Mouse (Mus musculus) megakaryocyte, embryonic 14.5 days (primary cell): ENCODE results near the gene Tmsb15l. TPM values are rescaled to one million over a fixed set of nuclear protein-coding genes. Genes with fewer than 3 reads are reported as not detected.

ENCODE experiments used
- H3K27me3 ChIP-seq: replicated peaks from 2 replicates; pipeline ENCODE3; 2012; ENCODE audit warnings: inconsistent platforms
- H3K36me3 ChIP-seq: replicated peaks from 2 replicates; pipeline ENCODE3; 2012; ENCODE audit warnings: low read length, inconsistent platforms, mixed read lengths
- H3K4me1 ChIP-seq: 2 replicates; pipeline ENCODE4 v1.6.1; 2012; ENCODE audit warnings: inconsistent platforms
- H3K4me3 ChIP-seq: replicated peaks from 2 replicates; pipeline ENCODE3; 2012; ENCODE audit warnings: moderate library complexity, mild to moderate bottlenecking, inconsistent platforms
- H3K9me3 ChIP-seq: 2 replicates; pipeline ENCODE4 v1.6.1; 2012; ENCODE audit warnings: inconsistent platforms
- FLI1 ChIP-seq: IDR thresholded peaks from 2 replicates; pipeline ENCODE4 v1.6.1; 2012; ENCODE audit warnings: low read length, inconsistent platforms, mixed read lengths
- GATA1 ChIP-seq: IDR thresholded peaks from 3 replicates; pipeline ENCODE4 v1.6.1; 2012; ENCODE audit warnings: mixed read lengths, low read length, inconsistent platforms, borderline replicate concordance
- polyA plus RNA-seq: library from polyadenylated mRNA; stranded (reverse); fragments of >175 nt; gene quantifications from 2 replicates; pipeline ENCODE4 v1.2.3, GENCODE M21; 2012; ENCODE audit warnings: low replicate concordance; ENCODE audit not compliant: insufficient read depth

Tmsb15l gene
- polyA plus RNA-seq, result not detected in 2 replicates

DNA sequence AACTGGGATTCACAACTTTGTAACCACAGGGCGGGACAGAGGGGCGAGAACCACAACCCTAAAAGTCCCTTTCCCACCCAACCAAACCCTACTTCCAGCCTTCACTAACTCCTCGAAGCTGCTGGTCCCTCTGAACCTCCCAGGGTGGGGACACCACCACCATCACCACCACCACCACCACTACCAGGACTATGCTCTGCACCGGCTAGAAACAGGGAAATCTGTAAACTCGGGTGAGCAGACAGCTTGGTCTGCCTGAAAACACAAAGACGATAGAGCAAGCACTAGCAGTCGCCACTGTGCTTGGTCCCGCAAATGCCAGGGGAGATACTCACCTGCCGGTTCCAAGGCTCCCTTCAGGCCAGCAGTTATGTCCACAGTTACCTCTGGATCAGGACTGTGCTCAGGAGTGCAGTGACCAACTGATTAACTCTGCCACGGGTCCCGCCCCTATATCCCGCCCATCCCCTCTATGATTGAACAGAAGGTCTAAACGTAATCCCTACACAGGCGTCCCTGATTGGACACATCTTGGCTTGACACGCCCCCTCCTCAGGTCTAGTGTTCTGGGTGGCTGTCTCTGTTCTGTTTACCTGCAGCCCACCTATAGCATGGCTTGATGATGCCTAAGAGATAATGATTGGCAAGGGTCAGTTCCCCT, at the start of gene Tmsb15l, which contains the start of gene Tmsb15b1:
Tmsb15l (minus strand) TSS at position 446 of the 661 bp plus-strand sequence.
Tmsb15b1 (minus strand) TSS at position 451 of the 661 bp plus-strand sequence.
- no peaks in the 10 kb centered on the region for H3K36me3 ChIP-seq
- H3K4me1 ChIP-seq, result no peaks in the 10 kb centered on the region
- peaks cover 3% of the 10 kb centered on the region for H3K27me3 ChIP-seq
- no peaks in the 10 kb centered on the region for H3K9me3 ChIP-seq
- H3K4me3 ChIP-seq, result peak within 1 kb of the TSS; percentile 67
- TF ChIP-seq FLI1 (no peak), GATA1 (no peak)

DNA sequence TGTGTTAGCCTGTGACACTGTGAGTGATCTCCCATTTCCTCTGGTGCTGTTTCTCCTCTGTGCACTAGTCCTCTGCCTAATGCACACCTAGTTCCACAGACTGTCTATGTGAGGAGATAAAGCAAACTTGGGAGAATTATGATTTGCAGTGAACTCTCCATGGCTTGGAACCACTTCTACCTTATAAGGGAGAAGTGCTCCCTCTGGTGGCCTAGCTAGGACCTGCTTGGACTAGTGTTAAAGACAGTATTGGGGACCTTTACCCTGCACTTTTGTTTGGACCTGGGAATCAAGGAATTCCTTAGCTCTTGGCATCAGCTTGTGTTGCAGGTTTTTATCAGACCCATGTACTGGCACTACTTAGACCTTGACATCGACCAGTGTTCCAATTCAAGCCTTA, 42.6 kb upstream of the Tmsb15l start:
- Histone ChIP-seq H3K4me3 (no peak overlapping the region), H3K9me3 (no peaks in the 10 kb centered on the region), H3K27me3 (peaks cover 2% of the 10 kb centered on the region), H3K36me3 (peaks cover 22% of the 10 kb centered on the region), H3K4me1 (no peaks in the 10 kb centered on the region)
- no peak for TF ChIP-seq GATA1
- no peak for TF ChIP-seq FLI1

DNA sequence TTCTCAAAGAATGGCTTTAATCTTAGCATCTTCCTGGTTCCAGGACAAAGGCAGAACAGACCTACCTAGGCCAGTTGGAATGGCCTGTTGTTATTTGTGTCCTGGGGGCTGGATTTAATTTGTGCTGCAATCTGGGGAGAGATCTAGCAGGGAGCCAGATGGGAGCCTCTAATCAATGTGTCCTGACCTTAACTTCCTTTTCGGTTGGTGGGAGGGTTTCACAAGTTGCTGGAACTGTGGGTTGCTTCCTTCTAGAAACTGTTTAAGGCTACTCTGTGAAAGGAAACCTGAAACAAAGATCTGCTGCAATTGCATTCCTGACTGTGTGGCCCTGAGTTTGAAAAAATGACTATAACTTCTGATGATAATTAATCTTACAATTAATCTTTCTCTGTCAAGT, 41.0 kb upstream of the Tmsb15l start:
- Histone ChIP-seq H3K4me1 (no peaks in the 10 kb centered on the region), H3K9me3 (no peaks in the 10 kb centered on the region), H3K27me3 (peaks cover 2% of the 10 kb centered on the region), H3K4me3 (no peak overlapping the region), H3K36me3 (peaks cover 33% of the 10 kb centered on the region)
- TF ChIP-seq GATA1 (no peak), FLI1 (no peak)

DNA sequence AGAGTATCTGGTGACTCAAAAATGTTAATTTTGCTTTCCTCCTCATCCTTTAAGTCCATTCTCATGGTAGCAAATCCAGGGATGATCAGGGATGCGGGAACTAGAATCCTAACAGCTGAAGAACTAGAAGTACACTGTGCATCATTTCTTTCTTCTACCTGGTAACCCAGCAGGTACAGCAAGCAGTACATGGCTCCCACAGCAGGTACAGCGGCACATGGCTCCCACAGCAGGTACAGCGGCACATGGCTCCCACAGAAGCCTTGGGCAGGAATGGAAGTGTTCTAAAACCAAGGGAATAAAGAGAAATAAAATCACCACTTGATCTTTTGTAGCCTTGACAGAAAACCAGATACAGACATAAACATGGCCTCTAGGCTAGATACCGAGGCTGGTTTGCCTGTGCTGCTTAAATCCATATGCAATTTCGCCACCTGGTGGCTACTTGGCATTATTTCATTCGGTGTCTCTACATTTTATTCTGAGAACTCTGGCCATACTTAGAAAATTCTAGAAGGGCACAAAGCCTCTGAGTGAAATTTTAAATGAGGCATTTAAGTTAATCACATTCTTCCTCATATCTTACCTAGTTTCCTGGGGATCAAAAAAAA, 38.5 kb upstream of the Tmsb15l start:
- Histone ChIP-seq H3K4me3 (no peak overlapping the region), H3K4me1 (no peaks in the 10 kb centered on the region), H3K9me3 (no peaks in the 10 kb centered on the region), H3K36me3 (peaks cover 50% of the 10 kb centered on the region), H3K27me3 (no peaks in the 10 kb centered on the region)
- no peak for TF ChIP-seq GATA1
- TF ChIP-seq FLI1, result no peak

DNA sequence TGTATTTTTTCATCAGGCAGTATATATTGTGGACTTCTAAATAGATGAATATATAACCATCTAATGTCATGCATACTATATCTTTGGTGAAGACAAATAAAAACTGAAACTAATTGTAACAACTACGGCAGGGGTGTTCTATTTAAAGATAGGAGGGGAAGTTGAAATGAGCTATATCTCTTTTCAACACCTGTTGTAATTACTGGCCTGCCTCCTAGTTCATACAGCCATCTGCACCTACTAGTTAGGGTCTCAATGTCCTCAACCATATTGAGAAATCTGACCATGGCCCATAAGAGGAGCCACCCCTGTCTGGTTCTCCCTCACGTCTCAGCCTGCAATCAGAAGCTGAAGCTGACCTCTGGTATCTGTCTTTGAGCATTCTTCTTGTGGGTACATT, 19.6 kb upstream of the Tmsb15l start:
- no peaks in the 10 kb centered on the region for H3K9me3 ChIP-seq
- peaks cover 21% of the 10 kb centered on the region for H3K27me3 ChIP-seq
- H3K36me3 ChIP-seq, result peaks cover 11% of the 10 kb centered on the region
- no peak for TF ChIP-seq FLI1
- no peak overlapping the region for H3K4me3 ChIP-seq
- peaks cover 15% of the 10 kb centered on the region for H3K4me1 ChIP-seq

DNA sequence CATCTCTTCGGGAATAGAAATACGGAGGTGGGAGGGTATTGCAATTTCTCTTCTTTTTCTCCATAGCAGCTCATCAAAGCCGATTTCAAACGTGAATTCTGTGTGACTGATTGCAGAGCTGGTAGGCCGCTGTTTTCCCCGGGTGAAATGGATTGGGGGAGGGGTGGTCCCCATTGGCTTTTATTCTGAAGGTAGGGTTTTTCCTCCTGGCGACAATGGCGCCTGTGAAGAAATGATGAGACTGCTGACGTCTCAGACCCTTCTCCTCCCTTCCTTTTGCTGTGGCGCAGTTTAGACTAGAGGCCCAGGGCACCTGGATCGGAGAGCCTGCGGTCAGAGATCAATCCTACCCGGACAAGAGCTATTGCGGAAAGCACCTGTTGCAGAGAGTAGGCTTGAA, 17.0 kb upstream of the Tmsb15l start:
- Histone ChIP-seq H3K4me3 (no peak overlapping the region), H3K27me3 (peaks cover 24% of the 10 kb centered on the region), H3K4me1 (peaks cover 15% of the 10 kb centered on the region), H3K9me3 (no peaks in the 10 kb centered on the region), H3K36me3 (peaks cover 1% of the 10 kb centered on the region)
- TF ChIP-seq FLI1, result no peak
- TF ChIP-seq GATA1, result no peak

DNA sequence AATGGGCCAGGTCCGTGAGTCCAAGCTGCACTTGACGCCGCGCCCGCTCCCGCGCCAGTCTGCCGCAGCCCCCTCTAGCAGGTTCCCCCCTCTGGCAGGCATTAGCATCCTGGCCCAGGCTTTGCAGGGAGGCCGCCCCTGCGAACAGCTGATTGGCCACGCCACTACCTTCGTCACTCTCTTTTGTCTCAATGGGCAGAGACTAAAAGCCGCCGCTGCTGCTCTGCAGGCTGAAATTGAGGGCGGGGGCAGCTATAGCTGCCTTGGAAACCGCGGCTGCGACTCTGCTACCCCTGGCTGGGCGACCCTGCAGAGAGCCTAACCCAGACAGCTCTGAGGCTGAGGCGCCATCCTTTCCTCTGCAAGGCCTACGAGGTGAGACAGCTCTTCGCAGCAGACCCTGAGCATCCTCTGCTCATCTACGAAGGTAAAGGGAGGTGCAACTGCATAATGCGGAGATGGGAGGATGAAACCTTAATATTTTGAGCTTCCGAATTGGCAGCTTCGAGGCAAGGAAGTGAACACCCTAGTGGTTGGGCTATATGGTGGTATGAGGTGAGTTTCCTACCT, 16.4 kb upstream of the Tmsb15l start, which contains the start of gene Zcchc18:
Zcchc18 (plus strand) TSS at position 178 of the 570 bp plus-strand sequence.
- peak within 1 kb of the TSS; percentile 86 for H3K4me3 ChIP-seq

DNA sequence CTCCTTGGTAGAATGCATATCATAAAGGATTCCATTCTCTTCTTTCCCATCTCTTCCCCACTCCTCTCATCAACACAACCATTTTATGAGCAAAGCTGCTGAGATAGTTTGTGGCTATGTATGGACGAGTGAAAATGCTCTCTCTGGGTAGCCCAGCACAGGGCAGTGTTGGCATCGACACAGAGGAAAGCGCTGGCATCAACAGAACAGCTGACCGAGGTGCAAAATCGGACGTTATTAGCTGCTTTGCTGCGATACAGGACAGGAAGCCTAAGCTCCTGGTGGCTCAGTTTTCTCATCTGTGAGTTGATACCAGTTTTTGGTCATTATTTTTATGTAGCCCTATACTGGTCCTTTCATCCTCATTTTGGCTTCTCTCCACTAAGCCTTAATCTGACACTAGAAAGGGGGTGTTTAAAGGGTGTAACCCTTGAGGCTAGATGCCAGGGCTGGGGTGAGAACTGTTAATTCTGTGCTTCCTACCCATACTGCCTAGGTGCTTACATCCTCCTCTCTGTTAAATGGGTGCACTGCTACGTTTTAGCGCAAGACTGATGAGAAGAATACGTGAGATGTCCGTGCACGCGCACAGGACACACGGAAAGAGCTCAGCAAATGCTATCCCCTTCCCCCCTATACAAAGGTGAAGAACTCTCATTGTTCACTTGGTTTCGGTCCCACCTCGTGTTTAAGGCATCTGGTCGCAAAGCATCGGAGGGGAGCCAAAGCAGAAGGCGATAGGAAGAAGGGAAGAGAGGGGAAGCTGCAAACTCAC, 15.7 kb upstream of the Tmsb15l start:
- TF ChIP-seq FLI1 (no peak), GATA1 (no peak)
- H3K4me3 ChIP-seq, result peak overlapping the region; percentile 86

More for the DNA sequence above, 16.4 kb upstream of the Tmsb15l start, which contains the start of gene Zcchc18:
- Histone ChIP-seq H3K4me1 (peaks cover 15% of the 10 kb centered on the region), H3K27me3 (peaks cover 24% of the 10 kb centered on the region), H3K36me3 (no peaks in the 10 kb centered on the region), H3K9me3 (no peaks in the 10 kb centered on the region)
- TF ChIP-seq GATA1, result no peak
- no peak for TF ChIP-seq FLI1

DNA sequence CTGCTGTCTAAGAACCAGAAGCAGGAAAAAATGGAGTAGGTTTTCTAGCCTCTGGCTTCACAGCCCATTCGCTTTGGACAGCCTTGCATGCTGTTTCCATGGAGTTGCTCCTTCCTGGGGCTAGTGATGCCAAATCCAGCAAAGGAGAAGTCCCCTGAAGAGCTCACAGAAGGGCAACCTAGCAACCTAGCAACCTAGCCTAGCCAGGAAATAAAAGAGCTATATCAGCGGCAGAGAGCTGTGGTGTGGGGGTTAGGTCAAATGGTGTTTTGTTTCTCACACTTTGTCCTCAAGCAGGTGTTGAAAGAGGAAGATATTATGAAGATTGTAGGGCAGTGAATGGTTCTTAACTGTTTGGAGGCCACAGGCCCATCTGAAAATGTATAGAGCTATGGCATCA, 14.6 kb upstream of the Tmsb15l start:
- TF ChIP-seq FLI1, result no peak
- H3K27me3 ChIP-seq, result peaks cover 23% of the 10 kb centered on the region
- peaks cover 14% of the 10 kb centered on the region for H3K4me1 ChIP-seq
- H3K4me3 ChIP-seq, result no peak overlapping the region
- H3K9me3 ChIP-seq, result no peaks in the 10 kb centered on the region
- no peaks in the 10 kb centered on the region for H3K36me3 ChIP-seq

More for the DNA sequence above, 15.7 kb upstream of the Tmsb15l start:
- H3K9me3 ChIP-seq, result no peaks in the 10 kb centered on the region
- peaks cover 15% of the 10 kb centered on the region for H3K4me1 ChIP-seq
- no peaks in the 10 kb centered on the region for H3K36me3 ChIP-seq
- peaks cover 24% of the 10 kb centered on the region for H3K27me3 ChIP-seq
